Mouse (Mus musculus) lung, postnatal 25 days (tissue): ENCODE results near the gene Il5ra.

Source experiments
- DNase-seq: peaks from one replicate; pipeline ENCODE4 v3.0.0; 2022; ENCODE audit warnings: low spot score

Il5ra gene

GRCm38 (mm10) chr6:106748887-106749388 lies at the start of gene Il5ra:
Il5ra (minus strand) TSS chr6:106749037.
- DNase-seq: no peak

GRCm38 (mm10) chr6:106794094-106794814 lies 45.4 kb upstream of the Il5ra start:
- no peak for DNase-seq

GRCm38 (mm10) chr6:106793621-106794020 lies 44.8 kb upstream of the Il5ra start:
- no peak for DNase-seq

- no peak for DNase-seq
Measured at GRCm38 (mm10) chr6:106793088-106793487, 44.3 kb upstream of the Il5ra start.

GRCm38 (mm10) chr6:106792486-106792885 lies 43.6 kb upstream of the Il5ra start:
- DNase-seq: no peak

- DNase-seq: no peak
Measured at GRCm38 (mm10) chr6:106791429-106791828, 42.6 kb upstream of the Il5ra start.

GRCm38 (mm10) chr6:106787138-106787537 lies 38.3 kb upstream of the Il5ra start:
- DNase-seq: no peak

- DNase-seq: no peak
Measured at GRCm38 (mm10) chr6:106770046-106770445, 21.2 kb upstream of the Il5ra start.

GRCm38 (mm10) chr6:106769290-106769866 lies 20.5 kb upstream of the Il5ra start:
- DNase-seq: no peak

- peak; percentile 98 for DNase-seq
Measured at GRCm38 (mm10) chr6:106768640-106769289, 19.9 kb upstream of the Il5ra start, which contains the start of gene Trnt1. Trnt1 (plus strand) TSS chr6:106769120.

GRCm38 (mm10) chr6:106766774-106767173 lies 17.9 kb upstream of the Il5ra start:
- DNase-seq: no peak

- DNase-seq: no peak
Measured at GRCm38 (mm10) chr6:106765892-106766291, 17.1 kb upstream of the Il5ra start.

- DNase-seq: no peak
Measured at GRCm38 (mm10) chr6:106761486-106761885, 12.6 kb upstream of the Il5ra start.

- DNase-seq: no peak
Measured at GRCm38 (mm10) chr6:106760473-106761218, 11.8 kb upstream of the Il5ra start.

- DNase-seq: no peak
Measured at GRCm38 (mm10) chr6:106758299-106758698, 9.5 kb upstream of the Il5ra start.

- no peak for DNase-seq
Measured at GRCm38 (mm10) chr6:106750291-106750690, 1.5 kb upstream of the Il5ra start.

- no peak for DNase-seq
Measured at GRCm38 (mm10) chr6:106747804-106748203, 1.0 kb downstream of the Il5ra start.

GRCm38 (mm10) chr6:106747251-106747650 lies 1.6 kb downstream of the Il5ra start:
- no peak for DNase-seq

GRCm38 (mm10) chr6:106745673-106746394 lies 3.0 kb downstream of the Il5ra start:
- no peak for DNase-seq

GRCm38 (mm10) chr6:106743556-106744233 lies 5.1 kb downstream of the Il5ra start:
- no peak for DNase-seq

GRCm38 (mm10) chr6:106740244-106740825 lies 8.5 kb downstream of the Il5ra start:
- DNase-seq: no peak
